Mouse (Mus musculus) forebrain, embryonic 11.5 days (tissue): ENCODE results near the gene Mrps5. TPM values are rescaled to one million over a fixed set of nuclear protein-coding genes. Genes with fewer than 3 reads are reported as not detected.

ENCODE experiments used
- ATAC-seq: fragments of 200-750 bp; cut with Nextera tagmentation; replicated peaks from 2 replicates; pipeline ENCODE4 v1.8.0; 2017; ENCODE audit warnings: moderate TSS enrichment; ENCODE audit not compliant: low FRiP score
- DNase-seq: peaks from one replicate; pipeline ENCODE4 v3.0.0-alpha.2; 2017; ENCODE audit warnings: low spot score
- H3K27ac ChIP-seq: fragments of 300-500 bp; sonication (generic); 2 replicates; pipeline ENCODE4 v1.5.1; 2014; ENCODE audit warnings: low read depth, low read length
- H3K27me3 ChIP-seq: fragments of 300-500 bp; sonication (generic); 2 replicates; pipeline ENCODE4 v1.6.1; 2014; ENCODE audit warnings: mild to moderate bottlenecking, low read length, mixed read lengths; ENCODE audit not compliant: control insufficient read depth, insufficient read depth
- H3K36me3 ChIP-seq: fragments of 300-500 bp; sonication (generic); 2 replicates; pipeline ENCODE4 v1.6.1; 2014; ENCODE audit warnings: mild to moderate bottlenecking, low read length, moderate library complexity, mixed read lengths; ENCODE audit not compliant: control insufficient read depth, insufficient read depth
- H3K4me1 ChIP-seq: fragments of 300-500 bp; sonication (generic); replicated peaks from 2 replicates; pipeline ENCODE4 v1.6.1; 2014; ENCODE audit warnings: low read length, mixed read lengths; ENCODE audit not compliant: control insufficient read depth, insufficient read depth
- H3K4me2 ChIP-seq: fragments of 300-500 bp; sonication (generic); 2 replicates; pipeline ENCODE4 v1.6.1; 2014; ENCODE audit warnings: low read depth, mild to moderate bottlenecking, low read length, moderate library complexity, mixed read lengths; ENCODE audit not compliant: severe bottlenecking
- H3K4me3 ChIP-seq: fragments of 300-500 bp; sonication (generic); 2 replicates; pipeline ENCODE4 v1.5.1; 2014; ENCODE audit warnings: low read depth, low read length
- H3K9ac ChIP-seq: fragments of 300-500 bp; sonication (generic); 2 replicates; pipeline ENCODE4 v1.6.1; 2014; ENCODE audit warnings: low read length
- H3K9me3 ChIP-seq: fragments of 300-500 bp; sonication (generic); 2 replicates; pipeline ENCODE4 v1.6.1; 2016; ENCODE audit warnings: low read length, mixed read lengths; ENCODE audit not compliant: control insufficient read depth
- WGBS: fragments of 180-500 bp; shearing (Covaris S2); extraction: QIAGEN DNeasy Blood & Tissue Kit; methylation state at CpG from one replicate; pipeline ENCODE4 v1.1.7; 2014; 5-methylcytosine and 5-hydroxymethylcytosine counted together
- polyA plus RNA-seq: library from polyadenylated mRNA; unstranded; fragments of >200 nt; fragmentation: Nextera tagmentation; extraction: Ambion mirVana; gene quantifications from 2 replicates; pipeline ENCODE4 v1.2.1, GENCODE M21; 2014

Mrps5 gene
- polyA plus RNA-seq = 159 and 167 TPM in 2 replicates

- peaks cover 8% of the 10 kb centered on the region; the same call in 1 of the 2 replicates for H3K4me1 ChIP-seq
- peak within 1 kb of the TSS; percentile 64 for H3K4me2 ChIP-seq
- no peaks in the 10 kb centered on the region for H3K36me3 ChIP-seq
- H3K4me3 ChIP-seq = peak within 1 kb of the TSS; percentile 81
- DNase-seq (peak; percentile 94), ATAC-seq (peak; percentile 87)
- WGBS = 5% methylated on average over 39 of the region's 39 CpGs
- H3K27ac ChIP-seq = peak within 1 kb of the TSS; percentile 81; the same call in 1 of the 2 replicates
- H3K27me3 ChIP-seq = no peaks in the 10 kb centered on the region
- peak within 1 kb of the TSS; percentile 81 for H3K9ac ChIP-seq
- H3K9me3 ChIP-seq = no peaks in the 10 kb centered on the region
These were observed at the start of gene Mrps5, which contains the start of gene Zfp661 for GRCm38 (mm10) chr2:127586694-127587513. Mrps5 (plus strand) TSS chr2:127587222. Zfp661 (minus strand) TSS chr2:127587094.

- WGBS = 76% methylated on average over 3 of the region's 3 CpGs
- peaks cover 29% of the 10 kb centered on the region for H3K27me3 ChIP-seq
These were observed 49.5 kb upstream of the Mrps5 start for GRCm38 (mm10) chr2:127537548-127537947.

GRCm38 (mm10) chr2:127539494-127539893, 47.5 kb upstream of the Mrps5 start:
- H3K4me2 ChIP-seq = no peak overlapping the region
- no peak overlapping the region for H3K4me3 ChIP-seq
- ATAC-seq = no peak
- no peaks in the 10 kb centered on the region for H3K9me3 ChIP-seq
- 0 out of 2 replicates have a peak, but pooled peaks cover 2% of the 10 kb centered on the region for H3K4me1 ChIP-seq
- 17% methylated on average over 4 of the region's 4 CpGs for WGBS
- H3K27ac ChIP-seq = no peak overlapping the region
- H3K27me3 ChIP-seq = peaks cover 34% of the 10 kb centered on the region
- no peaks in the 10 kb centered on the region for H3K36me3 ChIP-seq
- no peak overlapping the region for H3K9ac ChIP-seq
- no peak for DNase-seq

More at GRCm38 (mm10) chr2:127537548-127537947, 49.5 kb upstream of the Mrps5 start:
- H3K4me1 ChIP-seq = 0 out of 2 replicates have a peak, but pooled peaks cover 2% of the 10 kb centered on the region
- ATAC-seq (no peak), DNase-seq (no peak)
- H3K27ac ChIP-seq = no peak overlapping the region
- H3K36me3 ChIP-seq = no peaks in the 10 kb centered on the region
- no peaks in the 10 kb centered on the region for H3K9me3 ChIP-seq
- no peak overlapping the region for H3K4me2 ChIP-seq
- no peak overlapping the region for H3K4me3 ChIP-seq
- H3K9ac ChIP-seq = no peak overlapping the region

- DNase-seq = no peak
- 0 out of 2 replicates have a peak within 1 kb of the TSS, but pooled peaks have one; percentile 1 for H3K4me3 ChIP-seq
- H3K4me1 ChIP-seq = 0 out of 2 replicates have a peak, but pooled peaks cover 2% of the 10 kb centered on the region
- H3K36me3 ChIP-seq = no peaks in the 10 kb centered on the region
- ATAC-seq = no peak
- peaks cover 34% of the 10 kb centered on the region for H3K27me3 ChIP-seq
- H3K27ac ChIP-seq = no peak within 1 kb of the TSS
- 4% methylated on average over 29 of the region's 29 CpGs for WGBS
- H3K9ac ChIP-seq = no peak within 1 kb of the TSS
- peak within 1 kb of the TSS; percentile 31; the same call in 1 of the 2 replicates for H3K4me2 ChIP-seq
- no peaks in the 10 kb centered on the region for H3K9me3 ChIP-seq
These were observed 45.8 kb upstream of the Mrps5 start, which contains the start of gene Prom2 for GRCm38 (mm10) chr2:127541185-127541584. Prom2 (minus strand) TSS chr2:127541467.

- 89% methylated on average over 2 of the region's 2 CpGs for WGBS
- H3K27ac ChIP-seq = no peak overlapping the region
These were observed 45.3 kb upstream of the Mrps5 start for GRCm38 (mm10) chr2:127541697-127542096.

GRCm38 (mm10) chr2:127548342-127549074, 38.5 kb upstream of the Mrps5 start:
- no peaks in the 10 kb centered on the region for H3K27me3 ChIP-seq
- no peak overlapping the region for H3K4me3 ChIP-seq
- 76% methylated on average over 5 of the region's 5 CpGs for WGBS
- DNase-seq (peak; percentile 20), ATAC-seq (no peak)
- H3K4me1 ChIP-seq = no peaks in the 10 kb centered on the region
- H3K9me3 ChIP-seq = no peaks in the 10 kb centered on the region
- H3K4me2 ChIP-seq = no peak overlapping the region
- H3K9ac ChIP-seq = no peak overlapping the region
- no peaks in the 10 kb centered on the region for H3K36me3 ChIP-seq
- no peak overlapping the region for H3K27ac ChIP-seq

More at GRCm38 (mm10) chr2:127541697-127542096, 45.3 kb upstream of the Mrps5 start:
- Histone ChIP-seq H3K4me3 (no peak overlapping the region), H3K9me3 (no peaks in the 10 kb centered on the region), H3K36me3 (no peaks in the 10 kb centered on the region), H3K27me3 (peaks cover 34% of the 10 kb centered on the region), H3K4me1 (0 out of 2 replicates have a peak, but pooled peaks cover 2% of the 10 kb centered on the region), H3K9ac (no peak overlapping the region), H3K4me2 (no peak overlapping the region)
- no peak for DNase-seq
- no peak for ATAC-seq

GRCm38 (mm10) chr2:127549711-127550110, 37.3 kb upstream of the Mrps5 start:
- no peak for ATAC-seq

GRCm38 (mm10) chr2:127550446-127550845, 36.6 kb upstream of the Mrps5 start:
- Histone ChIP-seq H3K9ac (no peak overlapping the region; the same call in 1 of the 2 replicates), H3K27ac (no peak overlapping the region), H3K9me3 (no peaks in the 10 kb centered on the region), H3K27me3 (no peaks in the 10 kb centered on the region), H3K36me3 (no peaks in the 10 kb centered on the region), H3K4me2 (no peak overlapping the region), H3K4me1 (no peaks in the 10 kb centered on the region), H3K4me3 (no peak overlapping the region)
- ATAC-seq = no peak
- WGBS = 68% methylated on average over 1 of the region's 1 CpGs
- DNase-seq = no peak

More at GRCm38 (mm10) chr2:127549711-127550110, 37.3 kb upstream of the Mrps5 start:
- Histone ChIP-seq H3K4me2 (no peak overlapping the region), H3K9me3 (no peaks in the 10 kb centered on the region), H3K4me1 (no peaks in the 10 kb centered on the region), H3K4me3 (no peak overlapping the region), H3K27ac (no peak overlapping the region), H3K36me3 (no peaks in the 10 kb centered on the region), H3K27me3 (no peaks in the 10 kb centered on the region), H3K9ac (no peak overlapping the region)
- peak; percentile 19 for DNase-seq
